Mouse (Mus musculus) layer of hippocampus, postnatal 10 days (tissue): ENCODE results near the gene C1ql4. TPM values are rescaled to one million over a fixed set of nuclear protein-coding genes. Genes with fewer than 3 reads are reported as not detected.

Source experiments
- DNase-seq, 2 experiments: peaks; one replicate each; pipeline ENCODE4 v3.0.0; 2021; ENCODE audit warnings: low spot score in 2 of 2
- total RNA-seq, 2 experiments: library from RNA; stranded (reverse); gene quantifications; 2 replicates each; pipeline ENCODE4 v1.2.3; 2021

Gene C1ql4
- total RNA-seq, 2 experiments from 2014 or later: 0.25 TPM; not detected in 1

DNA sequence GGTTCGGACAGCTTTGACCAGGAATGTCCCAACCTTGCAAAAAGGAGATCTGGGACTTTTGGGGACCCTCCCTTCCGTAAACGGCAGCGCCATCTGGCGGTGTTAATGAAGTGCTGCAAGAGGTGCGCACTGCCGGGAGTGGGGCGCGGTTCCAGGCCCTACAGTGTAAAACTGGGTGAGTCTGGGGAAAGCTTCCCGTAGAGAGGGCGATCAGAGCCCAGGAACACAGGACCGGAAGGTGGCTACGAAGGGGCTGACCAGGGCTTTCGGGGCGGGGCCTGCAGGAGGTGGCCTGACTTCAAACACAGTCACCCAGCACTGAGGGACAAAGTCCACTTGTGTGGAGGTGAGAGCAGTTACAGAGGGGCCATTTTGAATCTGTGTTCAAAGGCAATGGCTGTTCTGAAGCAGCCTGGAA, 11.5 kb upstream of the C1ql4 start:
- DNase-seq: peak; percentile 64 to 77

DNA sequence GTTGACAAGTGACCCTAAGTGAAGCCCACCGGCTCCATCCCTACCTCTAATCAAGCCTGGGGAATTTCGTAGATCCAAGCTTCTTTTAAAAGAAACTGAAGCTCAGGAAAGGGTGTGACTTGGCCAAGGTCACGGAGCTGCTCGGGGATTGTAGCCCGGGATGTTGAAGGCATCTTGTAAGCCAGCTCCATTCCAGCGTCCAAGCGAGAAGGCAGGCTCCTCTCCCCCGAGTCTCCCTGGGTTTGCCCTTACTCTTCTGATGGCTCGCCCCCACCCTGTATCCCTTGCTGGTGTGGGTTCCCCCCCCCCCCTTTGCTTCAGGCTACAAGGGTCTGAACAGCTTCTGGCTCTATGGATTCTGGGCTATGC, 10.9 kb upstream of the C1ql4 start:
- DNase-seq: no peak

DNA sequence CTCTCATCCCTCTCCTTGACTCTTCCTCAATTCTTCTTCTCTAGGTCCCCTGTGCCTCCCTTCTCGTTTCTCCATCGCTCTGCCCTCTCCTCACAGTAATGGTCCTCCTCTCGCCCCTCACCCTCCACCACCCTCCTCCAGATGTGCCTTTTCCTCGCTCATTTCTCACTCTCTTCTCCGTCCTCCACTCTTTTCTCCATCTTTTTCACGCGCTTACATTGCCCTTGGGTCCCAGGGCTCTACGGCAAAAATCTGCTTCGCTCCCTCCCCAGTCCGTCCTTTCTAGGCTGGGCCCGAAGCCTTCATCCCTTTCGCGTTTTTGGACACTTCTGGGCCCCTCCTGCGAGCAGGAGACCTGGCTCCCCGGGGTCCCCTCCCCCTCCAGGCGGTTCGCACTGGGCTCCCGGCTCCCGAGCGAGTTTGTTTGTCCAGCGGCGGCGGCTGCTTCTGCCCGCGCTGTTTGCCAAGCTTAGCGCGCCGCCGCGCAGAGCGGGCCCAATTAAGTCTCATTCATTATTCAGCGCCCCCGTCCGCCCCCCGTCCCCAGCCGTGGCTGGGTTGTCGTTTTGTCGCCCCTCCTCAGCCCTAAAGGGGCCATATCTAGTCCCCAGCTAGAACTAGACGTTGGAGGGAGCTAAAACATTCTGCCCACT, 10.3 kb upstream of the C1ql4 start:
- peak; percentile 29 to 52 for DNase-seq

DNA sequence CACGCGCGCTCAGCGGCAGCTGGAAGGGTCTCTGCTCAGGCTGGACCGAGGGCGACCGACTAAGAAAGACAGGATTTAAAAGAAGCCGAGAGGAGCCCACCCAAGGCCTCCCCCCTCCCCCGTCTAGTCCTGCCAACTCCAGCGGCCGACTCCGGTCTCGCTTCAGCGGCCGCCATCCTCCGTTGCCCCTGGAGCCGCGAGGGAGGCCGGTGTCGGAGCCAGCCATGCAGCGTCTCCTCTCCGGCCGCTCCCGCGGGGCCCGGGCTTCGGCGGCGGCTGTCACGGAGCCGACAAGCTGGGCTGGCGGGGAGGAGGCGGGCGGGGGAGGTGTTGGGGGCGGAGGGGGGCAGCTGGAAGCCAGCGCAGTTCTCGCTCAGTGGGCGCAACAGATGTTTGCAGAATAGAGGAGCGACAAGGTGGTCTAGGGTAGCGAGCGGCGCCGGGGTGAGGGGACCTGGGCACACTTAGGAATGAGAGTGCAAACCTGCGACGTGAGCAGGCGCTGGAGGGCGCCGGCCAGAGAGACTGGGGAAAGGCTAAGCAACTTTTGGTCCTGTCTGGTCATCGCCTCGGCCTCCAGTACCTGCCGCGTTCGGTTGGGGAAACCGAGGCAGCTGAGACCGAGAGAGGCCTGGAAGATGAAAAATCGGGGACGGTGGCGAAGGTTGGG, 9.3 kb upstream of the C1ql4 start:
- peak in 1 of 2 experiments; percentile 25 for DNase-seq

DNA sequence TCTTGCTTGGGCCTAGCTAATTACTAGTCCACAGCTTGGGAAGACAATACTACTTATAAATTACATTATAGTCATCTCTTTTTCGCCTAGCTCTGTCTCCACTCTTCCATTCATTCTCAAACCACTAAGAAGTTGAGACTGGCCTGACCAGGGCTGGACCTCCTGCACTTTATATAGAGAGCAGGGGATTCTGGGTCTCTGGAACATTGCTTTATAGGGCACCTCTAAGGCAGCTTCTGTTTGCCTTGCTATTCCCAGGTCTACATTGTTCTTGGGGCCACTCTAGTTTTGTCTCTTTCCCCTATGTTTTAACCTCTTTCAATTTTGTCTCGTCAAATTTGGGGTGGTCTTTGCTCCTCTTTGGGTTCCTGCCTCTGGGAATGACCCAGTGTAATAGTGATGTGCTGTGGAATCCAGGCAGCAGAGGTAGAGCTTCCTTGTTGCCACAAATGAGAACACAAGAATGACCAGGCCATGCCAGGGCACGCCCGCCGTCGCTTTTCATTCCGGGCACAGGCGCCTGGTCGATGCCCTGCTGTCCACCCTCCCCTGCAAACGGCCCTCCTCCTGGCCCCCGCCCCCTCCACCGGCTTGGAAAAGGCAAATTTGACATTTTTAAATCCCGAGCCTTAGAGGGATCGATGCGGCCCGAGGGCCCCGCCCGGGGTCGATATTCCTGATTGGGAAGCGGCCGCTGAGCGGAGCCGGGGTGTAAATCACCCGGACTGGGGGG, 8.6 kb upstream of the C1ql4 start:
- DNase-seq: no peak

GRCm38 (mm10) chr15:99095356-99095755, 7.7 kb upstream of the C1ql4 start:
- no peak for DNase-seq

DNA sequence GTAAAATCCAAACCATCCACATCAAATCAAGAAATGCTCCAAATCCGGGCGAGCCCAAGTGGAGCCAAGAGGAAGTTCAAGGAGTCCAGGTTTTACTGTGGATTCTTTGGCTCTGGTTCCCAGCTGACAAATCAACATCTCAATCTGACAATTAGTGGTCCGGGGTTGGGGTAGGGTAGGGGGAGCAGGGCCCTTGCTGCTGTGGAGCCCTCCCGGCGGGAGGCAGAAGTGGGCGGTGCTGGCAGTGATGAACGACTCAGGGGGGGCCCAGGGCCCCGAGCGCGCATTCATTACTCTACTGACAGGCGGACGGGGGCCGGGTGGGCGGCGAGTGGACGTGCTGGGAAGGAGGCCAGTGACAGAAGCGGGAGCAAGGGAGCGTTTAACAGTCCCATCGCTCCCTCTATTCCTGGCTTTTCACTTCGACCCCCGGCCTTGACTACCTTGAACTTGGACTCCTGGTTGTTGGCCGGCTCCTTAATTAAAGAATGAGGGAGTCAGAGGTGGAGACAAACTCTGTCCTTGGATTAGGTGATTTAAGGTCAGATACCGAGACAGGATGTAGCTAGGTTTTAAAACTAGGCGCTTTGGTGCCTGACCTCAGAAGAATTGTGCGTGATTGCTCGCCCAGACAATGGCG, 7.1 kb upstream of the C1ql4 start:
- peak; percentile 42 to 51 for DNase-seq

- DNase-seq: peak; percentile 41 to 52
Measured at GRCm38 (mm10) chr15:99093291-99094258, 6.0 kb upstream of the C1ql4 start.

DNA sequence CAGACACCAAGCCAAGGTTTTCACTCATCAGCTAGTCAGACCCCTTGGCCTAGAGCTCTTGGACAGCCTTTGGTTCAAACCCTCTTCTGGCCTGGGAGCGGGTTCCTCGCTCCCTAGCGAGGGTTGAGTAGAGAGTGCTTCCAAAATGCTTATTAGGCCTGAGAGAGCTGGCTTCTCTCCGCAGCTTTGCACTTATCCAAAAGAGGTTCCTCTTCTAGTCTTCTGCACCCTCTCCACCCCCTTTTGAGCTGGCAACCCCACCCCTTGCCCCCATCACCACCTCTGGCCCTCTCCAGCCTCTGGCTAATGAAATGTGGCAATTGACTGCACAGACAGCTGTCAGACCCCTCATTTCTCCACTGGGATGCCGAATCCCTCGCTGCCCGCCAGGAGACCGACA, 5.3 kb upstream of the C1ql4 start, which contains the start of gene Dnajc22:
TSS of gene Dnajc22 (plus strand) at position 301 of the 400 bp plus-strand sequence.
- no peak for DNase-seq

DNA sequence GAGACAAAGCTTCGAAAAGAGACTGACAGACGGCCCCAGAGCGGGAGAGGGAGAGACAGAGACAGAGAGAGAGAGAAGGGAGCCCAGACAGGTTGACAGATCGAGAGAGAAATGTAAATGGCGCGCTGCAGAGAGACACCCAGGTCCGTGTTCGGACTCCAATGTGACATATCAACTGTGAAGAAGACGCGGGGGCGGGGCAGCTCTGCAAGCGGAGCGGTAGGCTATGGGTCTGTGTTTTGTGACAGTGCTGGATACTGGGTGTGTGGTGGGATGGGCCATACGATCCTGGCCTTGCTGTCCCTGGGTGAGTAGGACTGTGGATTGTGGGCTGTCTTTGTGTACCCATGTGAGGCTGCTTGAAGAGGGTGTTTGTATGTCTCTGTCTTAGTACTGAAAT, 1.5 kb upstream of the C1ql4 start:
- DNase-seq: peak in 1 of 2 experiments; percentile 10

DNA sequence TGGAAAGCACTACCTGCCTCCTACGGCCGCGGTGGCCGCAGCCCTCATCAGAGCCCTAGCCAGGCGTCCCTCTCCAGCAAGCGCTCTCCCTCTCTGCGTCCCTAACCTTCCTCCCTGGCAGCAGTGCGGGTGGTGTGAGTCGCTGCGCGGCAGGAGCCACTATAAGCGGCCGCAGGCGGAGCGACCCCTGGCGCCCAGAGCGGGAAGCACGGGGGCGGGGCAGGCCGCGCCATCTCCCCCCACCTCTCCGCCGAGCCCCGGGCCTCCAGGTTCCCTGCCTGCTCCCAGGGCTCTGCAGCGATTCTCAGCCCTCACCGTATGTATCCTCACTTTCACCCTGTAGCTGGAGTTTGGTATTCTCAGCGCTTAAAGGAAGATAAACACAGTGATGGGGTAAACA, 675 bp upstream of the C1ql4 start:
- DNase-seq: peak; percentile 74 to 81

GRCm38 (mm10) chr15:99085997-99086396, 1.6 kb downstream of the C1ql4 start:
- no peak for DNase-seq

DNA sequence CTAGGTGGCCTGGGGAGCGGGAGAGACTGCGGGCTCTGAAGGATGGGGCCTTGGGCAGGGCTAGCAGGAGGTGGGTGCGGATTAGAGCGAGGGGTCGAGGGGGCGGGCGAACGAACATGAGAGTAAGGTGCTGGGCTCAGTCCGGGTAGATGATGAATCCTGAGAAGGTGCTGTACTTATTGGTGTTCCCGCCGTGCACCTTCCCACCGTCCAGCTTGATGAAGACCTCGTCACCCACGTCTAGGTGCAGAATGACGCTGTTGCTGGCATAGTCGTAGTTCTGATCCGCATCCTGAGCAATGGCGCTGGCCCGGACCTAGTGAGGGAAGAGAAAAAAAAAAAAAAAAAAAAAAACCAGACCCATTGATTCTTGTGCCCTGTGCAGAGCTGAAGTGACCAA, 3.0 kb downstream of the C1ql4 start:
- no peak for DNase-seq

DNA sequence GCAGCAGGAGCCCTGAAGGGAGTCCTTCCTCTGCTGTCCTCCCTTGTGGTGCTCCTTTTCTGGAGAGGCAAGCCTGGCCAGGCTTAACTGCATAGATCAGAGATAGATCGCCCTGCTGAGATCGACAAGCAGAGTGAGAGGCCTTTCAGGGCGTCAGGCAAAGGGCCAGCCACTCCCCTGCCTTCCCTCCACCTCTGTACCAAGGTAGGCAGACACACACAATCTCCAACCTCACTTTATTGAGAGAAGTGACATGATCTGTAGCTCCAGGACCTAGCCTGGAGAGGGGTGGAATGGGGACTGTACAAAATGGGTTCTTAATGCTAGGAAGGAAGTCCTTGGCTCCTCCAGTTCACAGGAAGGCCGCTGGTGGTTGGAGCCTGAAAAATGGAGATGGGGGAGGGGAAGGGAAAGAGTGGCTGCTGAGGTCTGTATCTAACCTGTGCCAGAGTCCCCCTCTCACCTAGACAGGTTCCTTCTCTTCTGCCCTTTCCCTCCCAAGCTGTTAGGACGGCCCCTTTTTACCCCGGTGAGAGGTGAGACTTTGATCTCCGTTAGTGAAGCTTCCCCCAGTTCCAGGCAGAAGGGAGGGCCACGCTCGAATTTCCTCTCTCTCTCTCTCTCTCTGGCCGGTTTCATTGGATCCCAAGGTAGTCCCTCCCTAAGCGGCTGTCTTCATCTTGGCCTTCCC, 3.6 kb downstream of the C1ql4 start:
- DNase-seq: no peak

- DNase-seq: peak; percentile 53 to 71
Measured at GRCm38 (mm10) chr15:99083258-99083657, 4.4 kb downstream of the C1ql4 start.

GRCm38 (mm10) chr15:99082840-99083239, 4.8 kb downstream of the C1ql4 start:
- no peak for DNase-seq

GRCm38 (mm10) chr15:99082322-99082721, 5.3 kb downstream of the C1ql4 start:
- no peak for DNase-seq

- DNase-seq: no peak
Measured at GRCm38 (mm10) chr15:99079804-99080203, 7.8 kb downstream of the C1ql4 start.

DNA sequence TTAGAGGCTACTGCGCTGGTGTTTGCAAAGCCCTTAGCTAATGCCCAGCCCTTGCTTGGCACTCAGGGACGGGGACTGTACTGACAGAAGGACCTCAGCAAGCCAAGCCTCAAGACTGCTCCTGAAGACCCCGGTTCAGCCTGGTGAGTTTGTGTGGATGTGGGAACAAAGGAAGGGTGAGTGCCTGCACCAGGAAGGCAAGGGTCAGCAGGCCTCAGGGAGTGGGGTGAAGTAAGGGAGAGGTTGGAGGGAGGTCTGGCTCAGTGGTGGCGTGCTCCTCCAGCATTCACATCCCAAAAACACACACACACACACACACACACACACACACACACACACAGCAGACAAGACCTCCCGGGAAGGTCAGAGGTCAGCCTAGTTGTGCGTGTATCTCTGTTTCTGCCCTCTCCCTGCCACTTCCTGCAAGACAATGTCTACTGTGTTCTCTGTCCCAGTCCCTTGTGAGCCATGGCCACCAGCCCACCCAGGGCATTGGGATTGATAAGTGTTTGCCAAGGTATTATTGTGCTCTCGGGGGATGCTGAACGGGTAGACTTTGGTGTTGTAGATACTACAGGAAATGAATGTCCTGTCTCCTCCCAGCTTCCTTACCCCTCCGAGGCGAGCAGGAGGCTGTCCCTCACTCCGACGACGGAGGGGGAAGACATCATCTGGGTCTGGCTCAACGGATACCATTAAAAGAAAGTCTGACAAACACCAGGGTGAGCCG, 9.3 kb downstream of the C1ql4 start:
- DNase-seq: no peak
